Mouse (Mus musculus) MEL (cell line): Measurements from ENCODE around the gene Apoa5. TPM values are rescaled to one million over a fixed set of nuclear protein-coding genes. Genes with fewer than 3 reads are reported as not detected.

Source experiments
- DNase-seq: peaks from one replicate; pipeline ENCODE4 v3.0.0; 2011; ENCODE audit warnings: low read depth, low spot score
- H3K27ac ChIP-seq: 2 replicates; pipeline ENCODE4 v1.5.1; 2012; ENCODE audit warnings: low read depth, mild to moderate bottlenecking, control low read depth, low read length, moderate library complexity; ENCODE audit not compliant: control insufficient read depth
- H3K27me3 ChIP-seq, 2 experiments: fragments of 150-350 bp in 1 of 2; sonication (generic) in 1 of 2; 2 replicates each; pipeline ENCODE4 v1.6.1; 2012; ENCODE audit warnings: low read length in 2 of 2, mild to moderate bottlenecking in 2 of 2, improper control_type of control experiment in 1 of 2, moderate library complexity in 1 of 2; ENCODE audit not compliant: insufficient read depth in 2 of 2, control insufficient read depth in 1 of 2
- H3K36me3 ChIP-seq, 2 experiments: 2 replicates each; pipeline ENCODE4 v1.6.1; 2012 to 2014; ENCODE audit warnings: low read length in 2 of 2, improper control_type of control experiment in 1 of 2, inconsistent platforms in 1 of 2, mild to moderate bottlenecking in 1 of 2; ENCODE audit not compliant: insufficient read depth in 2 of 2, control insufficient read depth in 1 of 2
- H3K4me1 ChIP-seq, 2 experiments: fragments of 150-350 bp in 1 of 2; sonication (generic) in 1 of 2; 2 replicates each; pipeline ENCODE4 v1.6.1; 2012; ENCODE audit warnings: low read length in 2 of 2, improper control_type of control experiment in 1 of 2, mild to moderate bottlenecking in 1 of 2; ENCODE audit not compliant: insufficient read depth in 2 of 2, control insufficient read depth in 1 of 2
- H3K4me3 ChIP-seq, 2 experiments: fragments of 150-350 bp in 1 of 2; sonication (generic) in 1 of 2; 2 replicates each; pipeline ENCODE4 v1.5.1; 2012; ENCODE audit warnings: low read depth in 2 of 2, low read length in 2 of 2, mild to moderate bottlenecking in 2 of 2, moderate library complexity in 2 of 2, control low read depth in 1 of 2, improper control_type of control experiment in 1 of 2; ENCODE audit not compliant: control insufficient read depth in 1 of 2, insufficient read depth in 1 of 2
- H3K79me2 ChIP-seq: 2 replicates; pipeline ENCODE4 v1.6.1; 2012; ENCODE audit warnings: mild to moderate bottlenecking, low read length, moderate library complexity; ENCODE audit not compliant: control insufficient read depth, poor library complexity, insufficient read depth
- H3K9ac ChIP-seq: 2 replicates; pipeline ENCODE4 v1.6.1; 2012; ENCODE audit warnings: low read depth, mild to moderate bottlenecking, control low read depth, low read length, moderate library complexity; ENCODE audit not compliant: control insufficient read depth, poor library complexity, severe bottlenecking
- H3K9me3 ChIP-seq: fragments of 150-350 bp; sonication (generic); replicated peaks from 2 replicates; pipeline ENCODE4 v1.6.1; 2012; ENCODE audit warnings: mild to moderate bottlenecking, low read length, improper control_type of control experiment, moderate library complexity; ENCODE audit not compliant: insufficient read depth
- BHLHE40 ChIP-seq: IDR thresholded peaks from 2 replicates; pipeline ENCODE4 v1.6.1; 2012; ENCODE audit warnings: low read depth, mild to moderate bottlenecking, inconsistent platforms, low read length, improper control_type of control experiment, borderline replicate concordance
- CHD1 ChIP-seq: IDR thresholded peaks from 2 replicates; pipeline ENCODE4 v1.6.1; 2012; ENCODE audit warnings: low read depth, mild to moderate bottlenecking, inconsistent platforms, low read length, improper control_type of control experiment
- CTCF ChIP-seq, 3 experiments: IDR thresholded peaks in 2 of 3; conservative IDR thresholded peaks in 1 of 3; 2 replicates each; pipeline ENCODE4 v1.5.1; 2011 to 2012; ENCODE audit warnings: low read length in 3 of 3, low read depth in 2 of 3, mild to moderate bottlenecking in 2 of 3, improper control_type of control experiment in 1 of 3, inconsistent platforms in 1 of 3, mixed read lengths in 1 of 3, moderate library complexity in 1 of 3; ENCODE audit not compliant: control insufficient read depth in 1 of 3, insufficient read depth in 1 of 3, poor library complexity in 1 of 3, severe bottlenecking in 1 of 3
- EP300 ChIP-seq, 2 experiments: IDR thresholded peaks; 2 replicates each; pipeline ENCODE4 v1.6.1; 2011; ENCODE audit warnings: improper control_type of control experiment in 2 of 2, low read length in 2 of 2, low read depth in 1 of 2, mild to moderate bottlenecking in 1 of 2
- ETS1 ChIP-seq: IDR thresholded peaks from 2 replicates; pipeline ENCODE4 v1.6.1; 2012; ENCODE audit warnings: low read depth, mild to moderate bottlenecking, inconsistent platforms, low read length, improper control_type of control experiment, moderate library complexity
- GABPA ChIP-seq: IDR thresholded peaks from 2 replicates; pipeline ENCODE4 v1.6.1; 2012; ENCODE audit warnings: low read depth, mild to moderate bottlenecking, inconsistent platforms, low read length, improper control_type of control experiment, moderate library complexity
- HCFC1 ChIP-seq: IDR thresholded peaks from 2 replicates; pipeline ENCODE4 v1.6.1; 2012; ENCODE audit warnings: low read depth, mild to moderate bottlenecking, inconsistent platforms, low read length, improper control_type of control experiment, moderate library complexity
- JUND ChIP-seq: IDR thresholded peaks from 2 replicates; pipeline ENCODE4 v1.6.1; 2011; ENCODE audit warnings: low read depth, mild to moderate bottlenecking, improper control_type of control experiment, low read length
- MAFK ChIP-seq: IDR thresholded peaks from 2 replicates; pipeline ENCODE4 v1.6.1; 2011; ENCODE audit warnings: low read depth, mild to moderate bottlenecking, low read length, improper control_type of control experiment, borderline replicate concordance
- MAX ChIP-seq: IDR thresholded peaks from 2 replicates; pipeline ENCODE4 v1.6.1; 2011; ENCODE audit warnings: low read length, improper control_type of control experiment
- MAZ ChIP-seq: IDR thresholded peaks from 2 replicates; pipeline ENCODE4 v1.6.1; 2012; ENCODE audit warnings: low read depth, mild to moderate bottlenecking, inconsistent platforms, low read length, improper control_type of control experiment
- MEF2A ChIP-seq: IDR thresholded peaks from 2 replicates; pipeline ENCODE4 v1.6.1; 2014; ENCODE audit warnings: low read depth, mild to moderate bottlenecking, inconsistent platforms, low read length, improper control_type of control experiment; ENCODE audit not compliant: poor library complexity, insufficient replicate concordance, severe bottlenecking; ENCODE audit errors: extremely low read depth
- NELFE ChIP-seq: IDR thresholded peaks from 2 replicates; pipeline ENCODE4 v1.6.1; 2011; ENCODE audit warnings: low read depth, low read length, improper control_type of control experiment
- NRF1 ChIP-seq: IDR thresholded peaks from 2 replicates; pipeline ENCODE4 v1.6.1; 2014; ENCODE audit warnings: low read depth, mild to moderate bottlenecking, inconsistent platforms, low read length, improper control_type of control experiment, moderate library complexity; ENCODE audit not compliant: poor library complexity, insufficient read depth, severe bottlenecking
- POLR2AphosphoS5 ChIP-seq: IDR thresholded peaks from 2 replicates; pipeline ENCODE4 v1.6.1; 2012; ENCODE audit warnings: low read depth, borderline replicate concordance, mild to moderate bottlenecking, inconsistent platforms, low read length, moderate library complexity, mixed read lengths
- RAD21 ChIP-seq: IDR thresholded peaks from 2 replicates; pipeline ENCODE4 v1.6.1; 2011; ENCODE audit warnings: mild to moderate bottlenecking, low read depth, low read length, improper control_type of control experiment
- RCOR1 ChIP-seq: IDR thresholded peaks from 2 replicates; pipeline ENCODE4 v1.6.1; 2012; ENCODE audit warnings: low read depth, mild to moderate bottlenecking, inconsistent platforms, low read length, improper control_type of control experiment
- SMC3 ChIP-seq: IDR thresholded peaks from 2 replicates; pipeline ENCODE4 v1.6.1; 2011; ENCODE audit warnings: low read depth, low read length, improper control_type of control experiment
- TAL1 ChIP-seq: IDR thresholded peaks from 2 replicates; pipeline ENCODE4 v1.6.1; 2012; ENCODE audit warnings: mild to moderate bottlenecking, inconsistent platforms, low read length, moderate library complexity, mixed read lengths
- TBP ChIP-seq: IDR thresholded peaks from 2 replicates; pipeline ENCODE4 v1.8.0; 2011; ENCODE audit warnings: low read depth, low read length, improper control_type of control experiment
- TCF12 ChIP-seq: IDR thresholded peaks from 2 replicates; pipeline ENCODE4 v1.6.1; 2014; ENCODE audit warnings: low read depth, mild to moderate bottlenecking, inconsistent platforms, low read length, improper control_type of control experiment, moderate library complexity
- ZC3H11A ChIP-seq: IDR thresholded peaks from 2 replicates; pipeline ENCODE4 v1.6.1; 2012; ENCODE audit warnings: low read depth, mild to moderate bottlenecking, inconsistent platforms, low read length, improper control_type of control experiment
- ZKSCAN1 ChIP-seq: IDR thresholded peaks from 2 replicates; pipeline ENCODE4 v1.6.1; 2012; ENCODE audit warnings: low read depth, mild to moderate bottlenecking, inconsistent platforms, low read length, improper control_type of control experiment, moderate library complexity
- ZNF384 ChIP-seq: IDR thresholded peaks from 2 replicates; pipeline ENCODE4 v1.6.1; 2012; ENCODE audit warnings: low read depth, mild to moderate bottlenecking, inconsistent platforms, low read length, improper control_type of control experiment
- polyA plus RNA-seq, 2 experiments: library from polyadenylated mRNA; stranded (reverse) in 1 of 2; unstranded in 1 of 2; fragments of >175 nt in 1 of 2; fragments of >200 nt in 1 of 2; gene quantifications; 2 replicates each; pipeline versions ENCODE4 v1.2.1 to v1.2.4; 2012; ENCODE audit warnings: low replicate concordance in 2 of 2, low read depth in 1 of 2; ENCODE audit not compliant: insufficient read length in 2 of 2, insufficient read depth in 1 of 2, missing spikeins in 1 of 2
- total RNA-seq: library from RNA; depleted of rRNA; stranded (reverse); fragments of 300-350 nt; gene quantifications from 2 replicates; pipeline ENCODE4 v1.2.3, GENCODE M21; 2012

The Apoa5 gene
- total and polyA plus RNA-seq, 3 experiments: 0.04 TPM; not detected in 2

DNA sequence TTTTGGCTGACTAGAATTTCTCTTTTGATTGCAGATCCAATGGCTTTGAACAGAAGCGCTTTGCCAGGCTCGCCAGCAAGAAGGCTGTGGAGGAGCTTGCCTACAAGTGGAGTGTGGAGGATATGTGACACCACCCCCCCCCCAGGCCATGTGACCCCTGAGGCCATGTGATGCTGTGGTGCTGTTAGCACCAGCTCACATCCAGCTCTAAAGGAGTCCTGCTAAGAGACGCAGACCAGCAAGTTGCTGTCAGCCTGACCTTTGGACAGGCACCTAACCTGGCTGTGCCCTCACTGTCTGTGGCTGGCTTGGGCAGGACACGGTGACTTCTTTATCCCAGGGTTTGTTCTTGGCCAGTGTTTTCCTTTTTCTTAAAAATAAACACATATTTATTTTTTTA is 29.9 kb downstream of the Apoa5 start:
- TF ChIP-seq GABPA: no peak
- no peak for TF ChIP-seq NELFE
- no peak for TF ChIP-seq POLR2AphosphoS5
- TF ChIP-seq MAX: no peak
- no peak for TF ChIP-seq EP300 (IDR thresholded peaks at IDR 0.05; ENCODE audit: low read depth in 1 of 2, low read length in 2 of 2)
- no peak for TF ChIP-seq ETS1
- TF ChIP-seq ZKSCAN1: no peak
- TF ChIP-seq MAFK: no peak
- no peak for TF ChIP-seq HCFC1
- TF ChIP-seq TAL1: no peak
- TF ChIP-seq MEF2A: no peak
- TF ChIP-seq RCOR1: no peak
- no peak for TF ChIP-seq TCF12
- no peak for TF ChIP-seq MAZ
- TF ChIP-seq TBP: no peak
- TF ChIP-seq NRF1: no peak
- no peak for TF ChIP-seq JUND
- TF ChIP-seq, all 39 proteins: peak for 0
- Histone ChIP-seq H3K36me3 (peaks cover 0 to 1% of the 10 kb centered on the region in 2 experiments; a peak in 2 of 4 replicates), H3K27me3 (no peaks in the 10 kb centered on the region)

DNA sequence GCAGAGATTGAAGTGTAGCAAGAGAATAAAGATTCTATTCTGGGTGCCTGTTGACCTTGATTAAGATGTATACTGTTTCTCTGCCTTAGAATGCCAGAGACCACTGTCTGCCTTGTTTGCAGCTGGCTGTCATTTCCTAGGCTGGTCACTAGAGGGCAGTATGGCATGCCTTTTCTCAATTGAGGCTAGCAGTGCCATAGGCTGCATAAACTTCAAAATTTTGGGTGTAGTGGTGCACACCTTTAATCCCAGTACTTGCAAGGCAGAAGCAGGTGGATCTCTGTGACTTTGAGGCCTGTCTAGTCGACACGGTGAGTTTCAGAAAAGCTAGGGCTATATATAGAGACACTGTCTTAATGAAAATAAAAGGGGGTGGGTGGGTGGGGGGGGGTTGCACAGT is 33.7 kb downstream of the Apoa5 start:
- DNase-seq: peak; percentile 77
- TF ChIP-seq CTCF (IDR thresholded peaks at IDR 0.05 in 2 of 3, conservative IDR thresholded peaks at IDR 0.05 in 1 of 3; ENCODE audit: control insufficient read depth in 1 of 3, insufficient read depth in 1 of 3, low read depth in 2 of 3, low read length in 3 of 3, poor library complexity in 1 of 3, severe bottlenecking in 1 of 3) (peak; percentile 87 to 99 (median 96)), CHD1 (no peak), BHLHE40 (peak; percentile 30; the same call in 1 of the 2 replicates), SMC3 (peak; percentile 77), POLR2AphosphoS5 (no peak), ZNF384 (0 out of 2 replicates have a peak, but pooled peaks have one; percentile 34), RAD21 (peak; percentile 78), ZC3H11A (peak; percentile 61)
- TF ChIP-seq, all 39 proteins: peak for 6
- Histone ChIP-seq H3K36me3 (no peaks in the 10 kb centered on the region; a peak in 1 of 4 replicates), H3K27me3 (no peaks in the 10 kb centered on the region), H3K4me3 (no peak overlapping the region), H3K9me3 (no peaks in the 10 kb centered on the region), H3K79me2 (no peaks in the 10 kb centered on the region), H3K4me1 (no peaks in the 10 kb centered on the region), H3K9ac (no peak overlapping the region), H3K27ac (no peak overlapping the region)

More for the DNA sequence above, 29.9 kb downstream of the Apoa5 start:
- Histone ChIP-seq H3K79me2 (no peaks in the 10 kb centered on the region), H3K4me3 (no peak overlapping the region), H3K4me1 (no peaks in the 10 kb centered on the region), H3K9me3 (no peaks in the 10 kb centered on the region), H3K9ac (no peak overlapping the region), H3K27ac (no peak overlapping the region)
- no peak for DNase-seq
